In genomic region chr3:39220011-39220706, GRCm38 (mm10) we compare ENCODE assay signal across 9 mouse cellular contexts.
DNase-seq lines count a peak whose midpoint lies in the region; ATAC-seq and TF ChIP-seq lines count a peak whose summit lies in the region.
"Had no signal": no experiment of that assay in that cellular context is flagged by ENCODE, and none has a peak within 500 bp of the region (broad histone marks: within the 10 kb centered on the region; RNA-seq: fewer than 3 reads in every experiment).

No protein-coding gene starts in this region.

- H3K4me1 ChIP-seq in embryonic facial prominence, embryonic 10.5 days, result peaks cover 7% of the 10 kb centered on the region
- H3K4me1 ChIP-seq in heart, postnatal 0 days (ENCODE audit: control insufficient read depth, insufficient read depth), result no peaks in the 10 kb centered on the region
- H3K4me1 ChIP-seq in midbrain, embryonic 16.5 days (ENCODE audit: control insufficient read depth, insufficient read depth, low read length), result no peaks in the 10 kb centered on the region; the same call in 1 of the 2 replicates
- H3K4me1 ChIP-seq: liver, embryonic 13.5 days had no signal

- H3K9ac ChIP-seq in heart, postnatal 0 days (replicated peaks; ENCODE audit: low read depth, low read length), result no peak overlapping the region
- no peak overlapping the region for H3K9ac ChIP-seq in midbrain, embryonic 16.5 days (ENCODE audit: low read depth, low read length)
- H3K9ac ChIP-seq: liver, embryonic 13.5 days had no signal

- no peaks in the 10 kb centered on the region for H3K27me3 ChIP-seq in embryonic facial prominence, embryonic 10.5 days (replicated peaks; ENCODE audit: low read depth, poor library complexity, severe bottlenecking)
- no peaks in the 10 kb centered on the region for H3K27me3 ChIP-seq in heart, postnatal 0 days (ENCODE audit: control insufficient read depth, insufficient read depth, low read length)
- H3K27me3 ChIP-seq in midbrain, embryonic 16.5 days (ENCODE audit: control insufficient read depth, insufficient read depth, low read depth, low read length), result no peaks in the 10 kb centered on the region
- H3K27me3 ChIP-seq: liver, embryonic 13.5 days had no signal

- peak; percentile 89 for TF ChIP-seq EP300 in heart, postnatal 0 days (IDR thresholded peaks at IDR 0.05; ENCODE audit: low read depth)

- no peaks in the 10 kb centered on the region for H3K36me3 ChIP-seq in embryonic facial prominence, embryonic 10.5 days (replicated peaks)
- no peaks in the 10 kb centered on the region for H3K36me3 ChIP-seq in heart, postnatal 0 days (replicated peaks; ENCODE audit: control insufficient read depth, insufficient read depth, low read length)
- no peaks in the 10 kb centered on the region for H3K36me3 ChIP-seq in midbrain, embryonic 16.5 days (ENCODE audit: control insufficient read depth, insufficient read depth, low read length)
- H3K36me3 ChIP-seq: liver, embryonic 13.5 days had no signal

- 0 out of 2 replicates have a peak overlapping the region, but pooled peaks have one; percentile 13 for H3K4me3 ChIP-seq in embryonic facial prominence, embryonic 10.5 days
- H3K4me3 ChIP-seq in heart, postnatal 0 days (ENCODE audit: low read depth, low read length), result no peak overlapping the region
- no peak overlapping the region for H3K4me3 ChIP-seq in midbrain, embryonic 16.5 days (ENCODE audit: low read depth, low read length)
- H3K4me3 ChIP-seq: liver, embryonic 13.5 days had no signal

- 39% methylated on average over 10 of the region's 10 CpGs for WGBS in embryonic facial prominence, embryonic 10.5 days
- 42% methylated on average over 10 of the region's 10 CpGs for WGBS in heart, postnatal 0 days
- 16% methylated on average over 10 of the region's 10 CpGs for WGBS in midbrain, embryonic 16.5 days

- ATAC-seq in heart, postnatal 0 days (ENCODE audit: insufficient read depth, low read depth), result peak; percentile 89
- peak; percentile 72 for ATAC-seq in midbrain, embryonic 16.5 days

- DNase-seq in WW6 (ENCODE audit: low read depth, low spot score) (peak; percentile 53), MN1 (ENCODE audit: low spot score) (no peak)
- DNase-seq in embryonic facial prominence, embryonic 10.5 days (ENCODE audit: low spot score), result peak; percentile 37
- peak; percentile 57 for DNase-seq in heart, postnatal 0 days (ENCODE audit: low spot score)
- peak; percentile 55 to 70 for DNase-seq in kidney, postnatal 4 days
- no peak for DNase-seq in urinary bladder, adult 18-20 months (ENCODE audit: low spot score in 2 of 2)
- DNase-seq in thymus, postnatal 25 days, result no peak
- DNase-seq: liver, embryonic 13.5 days had no signal

- H3K9me3 ChIP-seq in embryonic facial prominence, embryonic 10.5 days, result no peaks in the 10 kb centered on the region
- no peaks in the 10 kb centered on the region for H3K9me3 ChIP-seq in heart, postnatal 0 days (replicated peaks; ENCODE audit: control insufficient read depth, low read length)
- H3K9me3 ChIP-seq in midbrain, embryonic 16.5 days (replicated peaks; ENCODE audit: control insufficient read depth, low read length, poor library complexity, severe bottlenecking), result no peaks in the 10 kb centered on the region
- H3K9me3 ChIP-seq: liver, embryonic 13.5 days had no signal

- H3K27ac ChIP-seq in embryonic facial prominence, embryonic 10.5 days (replicated peaks), result peak overlapping the region; percentile 63
- peak overlapping the region; percentile 76 for H3K27ac ChIP-seq in heart, postnatal 0 days (ENCODE audit: low read depth)
- no peak overlapping the region for H3K27ac ChIP-seq in midbrain, embryonic 16.5 days (ENCODE audit: low read length)
- H3K27ac ChIP-seq: liver, embryonic 13.5 days had no signal

- no peak for TF ChIP-seq CTCF in heart, postnatal 0 days (IDR thresholded peaks at IDR 0.05; ENCODE audit: low read depth)

- H3K4me2 ChIP-seq in heart, postnatal 0 days (ENCODE audit: low read depth, low read length), result peak overlapping the region; percentile 4; the same call in 1 of the 2 replicates
- peak overlapping the region; percentile 2; the same call in 1 of the 2 replicates for H3K4me2 ChIP-seq in midbrain, embryonic 16.5 days (ENCODE audit: low read length)
- H3K4me2 ChIP-seq: liver, embryonic 13.5 days had no signal

Comparison
In these comparisons a context has a peak if more than half of its experiments do, and no peak if none do; other contexts are left out.
1. DNase-seq: peak in WW6 (single experiment), embryonic facial prominence, embryonic 10.5 days (single experiment), heart, postnatal 0 days (single experiment) and kidney, postnatal 4 days (2 of 2); none in MN1 (single experiment), urinary bladder, adult 18-20 months (0 of 2) and thymus, postnatal 25 days (single experiment).